Mouse (Mus musculus): ENCODE measurements around the gene Tmem170.
"Not testable (repeated sequence)": the region's sequence is repeated elsewhere in the genome, so short reads cannot be mapped to it uniquely, and the experiment has no call there.

Tmem170 gene

DNA sequence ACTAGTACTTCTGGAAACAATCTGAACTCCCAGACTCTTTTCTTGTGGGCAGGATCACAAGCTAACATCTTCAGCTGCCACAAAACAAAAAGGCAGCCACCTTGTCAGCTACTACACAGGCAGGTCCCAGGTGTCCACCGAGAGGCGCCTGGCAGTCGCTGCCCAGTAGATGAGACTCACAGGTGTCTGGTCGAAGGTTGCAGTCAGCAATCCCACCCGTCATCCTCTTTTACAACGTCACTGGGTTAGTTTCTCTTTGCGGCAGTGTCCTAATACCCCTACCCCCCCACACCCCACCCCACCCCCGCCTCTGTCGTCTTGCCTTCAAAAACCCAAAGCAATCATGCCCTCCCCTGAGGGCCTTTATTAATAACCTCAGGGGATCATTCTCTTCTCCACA lies 792 bp downstream of the Tmem170 start:
- DNase-seq (ENCODE audit: low read depth, low spot score) = no peak

DNA sequence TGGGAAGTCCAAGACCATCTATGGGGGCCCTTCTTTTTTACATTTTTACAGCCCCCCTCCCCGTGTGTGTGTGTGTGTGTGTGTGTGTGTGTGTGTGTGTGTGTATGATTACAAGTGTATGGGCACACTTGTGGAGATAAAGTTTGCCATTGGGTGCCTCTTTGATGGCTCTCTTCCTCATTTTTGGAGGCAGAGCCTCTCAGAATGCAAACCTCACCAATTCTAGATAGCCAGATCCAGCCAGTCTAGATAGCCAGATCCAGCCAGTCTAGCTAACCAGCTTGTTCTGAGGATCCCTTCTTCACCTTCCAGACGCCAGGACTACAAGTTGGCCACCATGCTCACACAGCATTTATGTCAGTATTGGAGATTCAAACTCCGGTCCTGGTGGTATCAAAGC lies 5.3 kb downstream of the Tmem170 start:
- no peak for DNase-seq (ENCODE audit: low read depth, low spot score)

DNA sequence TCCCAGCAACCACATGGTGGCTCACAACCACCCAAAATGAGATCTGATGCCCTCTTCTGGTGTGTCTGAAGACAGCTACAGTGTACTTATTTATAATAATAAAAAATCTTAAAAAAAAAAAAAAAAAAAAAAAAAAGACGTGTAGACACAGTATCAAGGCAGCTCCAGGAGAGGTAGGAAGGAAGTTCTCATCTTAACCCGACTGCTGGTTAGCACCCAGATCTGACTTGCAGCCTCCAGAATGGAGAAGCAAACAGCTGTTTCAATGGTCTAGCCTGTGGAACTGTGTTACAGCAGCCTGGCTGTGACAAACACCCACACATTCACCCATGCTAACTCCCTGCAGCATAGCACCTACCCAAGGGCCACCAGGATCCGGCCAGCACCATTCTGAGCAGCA lies 6.2 kb downstream of the Tmem170 start:
- no peak for DNase-seq (ENCODE audit: low read depth, low spot score)

DNA sequence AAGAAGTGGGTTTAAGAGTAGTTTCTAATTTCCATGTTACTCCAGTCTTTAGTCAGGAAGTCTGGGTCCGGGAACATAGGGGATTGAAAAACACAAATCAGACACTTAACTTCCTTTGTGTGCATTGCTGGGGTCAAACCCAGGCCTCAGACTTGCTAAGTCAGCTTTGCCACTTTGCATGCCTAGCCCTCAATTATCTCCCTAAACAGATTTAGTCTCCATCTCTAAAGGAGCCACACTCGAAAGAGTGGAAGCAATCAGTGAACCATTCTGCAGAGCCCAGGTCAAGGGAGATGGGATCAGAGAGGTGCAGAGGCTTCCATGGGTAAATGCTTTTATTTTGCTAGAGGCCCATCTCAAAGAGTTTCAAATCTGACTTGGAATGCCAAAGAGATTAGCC lies 7.9 kb downstream of the Tmem170 start:
- no peak for DNase-seq (ENCODE audit: low read depth, low spot score)

DNA sequence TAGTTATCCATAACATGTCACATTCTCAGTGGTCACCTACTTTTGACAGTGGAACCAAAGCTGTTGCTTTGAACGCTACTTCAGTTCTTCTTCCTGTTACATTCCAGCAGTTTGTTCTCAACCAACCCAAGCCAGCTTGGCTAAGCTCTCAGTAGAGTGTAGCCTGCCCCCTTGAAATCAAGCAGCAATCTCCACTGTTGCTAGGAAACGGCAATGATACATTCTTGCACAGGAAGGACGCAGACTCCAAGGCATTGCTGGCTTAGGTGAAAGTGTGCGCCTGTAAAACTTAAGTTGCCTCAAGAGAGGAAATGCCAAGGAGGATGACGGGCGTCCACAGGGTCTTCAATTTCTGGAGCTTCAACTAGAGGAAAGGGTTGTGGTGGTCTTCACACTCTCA lies 10.7 kb downstream of the Tmem170 start:
- DNase-seq (ENCODE audit: low read depth, low spot score) = no peak

DNA sequence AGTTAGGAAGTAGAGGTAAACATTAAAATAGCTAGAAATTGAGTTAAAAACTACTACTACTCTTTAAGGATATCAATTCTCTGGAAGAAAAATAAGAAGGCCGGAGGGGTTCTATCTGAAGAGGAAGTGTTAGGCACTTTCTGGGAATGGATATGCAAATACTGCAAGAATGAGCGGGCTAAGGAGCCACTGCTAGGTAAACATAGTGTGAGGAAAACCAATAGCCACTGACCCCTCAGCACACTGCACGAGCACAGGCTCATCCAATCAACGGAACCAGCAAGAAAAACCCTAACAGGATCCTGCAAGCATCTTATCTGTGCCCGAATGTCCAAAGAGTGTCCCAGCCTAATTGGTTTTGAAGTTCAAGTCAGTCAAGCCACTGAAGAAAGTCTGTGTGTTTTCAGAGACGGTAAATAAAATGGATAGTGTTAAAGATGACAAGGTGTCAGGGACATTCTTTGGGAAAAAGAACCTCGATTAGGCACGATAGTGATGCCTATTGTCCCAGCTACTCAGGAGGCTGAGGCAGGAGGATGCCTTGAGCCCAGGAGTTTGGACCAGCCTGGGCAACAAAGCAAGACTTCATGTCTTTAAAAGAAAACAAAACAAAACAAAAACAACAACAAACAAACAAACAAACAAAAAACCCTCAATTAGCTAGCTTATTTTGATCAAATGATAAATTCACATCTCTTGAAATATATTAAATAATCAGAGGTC lies 11.3 kb downstream of the Tmem170 start:
- DNase-seq (ENCODE audit: low read depth, low spot score) = no peak

DNA sequence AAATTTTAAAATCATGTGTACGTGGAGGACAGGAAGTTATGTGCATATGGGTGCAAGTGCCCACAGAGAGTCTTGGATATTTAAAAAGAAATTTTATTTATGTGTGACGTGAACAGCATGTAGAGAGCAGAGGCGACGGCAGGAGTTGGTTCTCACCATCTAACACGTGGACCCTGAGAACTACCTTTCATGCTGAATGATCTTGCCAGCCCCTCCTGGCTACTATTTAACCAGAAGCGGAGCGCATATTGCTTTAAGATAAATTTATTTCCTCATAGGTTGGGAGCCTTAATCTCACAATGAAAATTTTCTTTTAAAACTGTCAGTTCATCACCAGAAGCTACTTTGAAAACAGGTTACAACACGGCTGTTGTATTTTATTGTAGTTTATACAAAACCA lies 11.9 kb downstream of the Tmem170 start:
- no peak for DNase-seq (ENCODE audit: low read depth, low spot score)

DNA sequence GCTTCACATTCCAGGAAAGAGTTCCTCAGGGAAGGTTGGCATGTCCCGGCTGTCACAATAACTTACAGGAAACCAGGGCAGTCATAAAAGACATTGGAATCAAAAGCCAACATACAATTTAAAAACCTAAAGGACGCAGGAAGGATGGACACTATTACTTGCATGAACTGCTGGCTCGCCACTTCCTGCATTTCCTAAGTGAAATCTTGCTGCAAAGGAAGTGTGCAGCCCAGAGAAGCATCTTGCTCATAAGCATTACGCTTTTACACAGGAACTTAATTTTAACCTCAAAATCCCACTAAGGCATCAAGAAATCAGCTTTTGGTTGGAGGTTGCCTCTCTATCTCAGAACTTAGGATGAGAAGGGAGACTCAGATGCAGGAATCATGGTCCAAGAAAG lies 13.3 kb downstream of the Tmem170 start:
- DNase-seq (ENCODE audit: low read depth, low spot score) = no peak

DNA sequence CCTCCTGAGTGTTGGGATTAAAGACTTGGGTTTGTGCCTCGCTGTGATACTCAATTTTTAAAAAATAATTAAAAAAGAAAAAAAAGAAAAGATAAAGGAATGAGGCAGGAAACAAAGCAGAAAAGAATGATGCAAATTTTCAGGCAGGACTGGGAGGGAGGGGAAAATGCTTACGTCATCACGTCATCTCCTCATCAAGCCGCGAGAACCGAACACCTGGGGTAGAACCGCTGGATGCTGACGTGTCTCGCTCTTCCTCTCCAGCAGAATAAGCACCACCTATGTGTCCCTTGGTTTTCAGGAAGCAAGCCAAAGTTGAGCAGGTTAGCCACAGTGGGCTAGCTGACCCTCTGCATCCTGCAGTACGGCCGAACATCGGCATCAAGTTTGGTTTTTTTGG lies 20.6 kb downstream of the Tmem170 start:
- DNase-seq (ENCODE audit: low read depth, low spot score) = no peak

DNA sequence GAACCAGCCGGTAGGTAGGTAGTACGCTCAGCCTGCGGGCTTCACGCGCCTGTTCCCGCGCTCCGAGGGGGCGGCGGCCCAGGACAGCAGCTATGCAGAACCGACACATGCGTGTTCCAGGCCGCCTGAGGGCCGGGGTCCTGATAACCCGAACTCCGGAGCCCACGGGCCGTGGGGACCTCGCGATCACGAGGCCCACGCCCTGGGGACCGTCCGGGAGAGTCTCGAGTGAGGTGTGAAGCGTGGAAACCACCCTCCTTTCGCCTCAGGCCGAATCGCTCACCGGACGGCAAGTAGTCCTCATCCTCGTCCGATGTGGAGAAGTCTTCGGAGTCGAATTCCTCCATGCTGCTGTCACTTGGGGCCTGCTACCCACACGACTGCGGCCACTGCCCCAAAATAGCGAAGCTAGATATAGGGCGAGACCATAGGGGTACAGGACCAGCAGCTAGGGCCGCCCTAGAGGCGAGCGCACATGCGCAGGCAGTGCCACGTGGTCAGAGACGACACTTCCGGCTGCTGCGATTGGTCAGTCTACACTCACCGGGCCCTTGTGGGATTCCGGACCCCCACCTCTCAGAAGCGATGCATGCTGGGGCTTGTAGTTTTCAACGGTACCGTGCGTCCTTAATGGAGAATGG lies 22.6 kb downstream of the Tmem170 start, which contains the start of gene Cfdp1:
Cfdp1 (minus strand) TSS at position 431 of the 641 bp plus-strand sequence.
- peak; percentile 93 for DNase-seq (ENCODE audit: low read depth, low spot score)

DNA sequence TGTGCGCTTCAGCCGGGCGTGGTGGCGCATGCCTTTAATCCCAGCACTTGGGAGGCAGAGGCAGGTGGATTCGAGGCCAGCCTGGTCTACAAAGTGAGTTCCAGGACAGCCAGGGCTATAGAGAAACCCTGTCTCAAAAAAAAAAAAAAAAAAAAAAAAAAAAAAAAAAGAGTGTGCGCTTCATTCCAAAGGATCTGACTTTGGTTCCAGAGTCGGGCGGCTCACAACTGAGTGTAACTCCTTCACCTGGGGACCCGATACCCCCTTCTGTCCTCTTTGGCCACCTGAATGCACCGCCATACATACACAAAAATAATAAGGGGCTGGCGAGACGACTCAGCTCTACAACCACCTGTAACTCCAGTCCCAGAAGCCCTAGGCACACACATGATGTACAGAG lies 23.3 kb downstream of the Tmem170 start:
- DNase-seq (ENCODE audit: low read depth, low spot score) = not testable (repeated sequence)

DNA sequence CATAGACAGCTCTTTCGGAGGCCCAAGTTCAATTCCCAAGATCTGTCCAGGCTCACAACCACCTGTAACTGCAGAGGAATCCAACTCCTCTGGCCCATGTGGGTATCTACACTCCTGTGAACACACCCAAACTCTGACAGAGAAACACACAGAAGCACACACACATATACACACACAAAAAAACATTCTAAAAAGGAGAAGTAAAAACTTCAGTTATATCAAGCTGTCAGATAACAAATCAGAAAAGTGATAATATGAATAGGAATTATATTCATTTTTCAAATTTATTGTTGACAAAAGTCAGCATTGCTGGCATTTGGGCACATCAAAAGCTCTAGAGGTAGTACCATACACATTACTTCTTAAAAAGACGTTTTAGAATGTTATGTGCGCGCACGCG lies 29.8 kb downstream of the Tmem170 start:
- no peak for DNase-seq (ENCODE audit: low read depth, low spot score)

DNA sequence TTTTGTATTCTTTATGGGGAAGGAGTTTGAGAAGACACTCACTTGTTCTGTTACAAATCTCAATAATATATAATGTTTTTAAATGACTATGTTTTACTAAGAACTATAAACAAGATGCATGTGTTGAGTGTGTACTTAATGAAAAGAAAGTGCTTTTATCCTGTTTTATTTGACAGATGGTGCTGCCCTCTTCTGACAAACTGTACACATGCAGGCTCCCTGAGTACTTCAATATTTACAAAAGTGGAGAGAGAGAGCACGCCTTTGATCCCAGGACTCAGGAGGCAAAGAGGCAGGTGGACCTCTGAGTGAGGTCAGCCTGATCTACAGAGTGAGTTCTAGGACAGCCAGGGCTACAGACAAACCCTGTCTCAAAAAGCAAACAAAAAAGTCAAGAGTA lies 41.0 kb downstream of the Tmem170 start:
- DNase-seq (ENCODE audit: low read depth, low spot score) = no peak

DNA sequence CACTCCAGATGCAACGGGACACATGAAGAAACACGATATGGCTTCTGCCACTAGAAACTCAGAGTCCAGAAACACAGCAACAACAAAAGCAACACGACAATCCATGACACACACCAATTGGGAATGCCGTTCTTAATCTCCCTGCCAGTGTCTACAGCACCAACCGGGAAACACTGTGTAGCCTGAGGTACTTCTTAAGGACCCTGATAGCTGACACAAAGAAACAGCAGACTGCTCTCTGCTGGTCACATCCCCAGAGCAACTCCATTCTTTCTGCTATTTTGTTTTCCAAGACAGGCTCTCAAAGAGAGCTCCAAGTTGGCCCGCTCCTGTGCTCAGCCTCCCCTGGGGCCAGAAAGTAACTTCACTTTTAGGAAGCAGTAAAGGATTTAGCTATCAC lies 42.5 kb downstream of the Tmem170 start:
- no peak for DNase-seq (ENCODE audit: low read depth, low spot score)

DNA sequence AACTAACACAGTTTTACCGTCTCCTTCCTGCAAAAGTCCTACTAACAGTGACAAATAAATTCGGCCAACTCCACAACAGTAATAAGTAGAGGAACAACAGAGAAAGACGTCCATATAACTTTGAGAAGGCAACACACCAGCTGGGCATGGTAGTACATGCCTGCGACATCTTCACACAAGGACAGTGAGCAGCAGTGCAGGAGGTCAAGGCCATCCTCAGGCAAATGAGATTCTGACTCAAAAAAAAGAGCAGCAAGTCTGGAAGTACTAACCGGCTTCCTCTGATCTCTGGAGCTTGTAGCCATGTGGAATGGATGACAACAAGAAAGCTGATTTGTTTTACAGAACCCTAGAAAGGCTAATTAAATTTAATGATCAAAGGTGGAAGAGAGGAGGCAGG lies 43.6 kb downstream of the Tmem170 start:
- no peak for DNase-seq (ENCODE audit: low read depth, low spot score)

DNA sequence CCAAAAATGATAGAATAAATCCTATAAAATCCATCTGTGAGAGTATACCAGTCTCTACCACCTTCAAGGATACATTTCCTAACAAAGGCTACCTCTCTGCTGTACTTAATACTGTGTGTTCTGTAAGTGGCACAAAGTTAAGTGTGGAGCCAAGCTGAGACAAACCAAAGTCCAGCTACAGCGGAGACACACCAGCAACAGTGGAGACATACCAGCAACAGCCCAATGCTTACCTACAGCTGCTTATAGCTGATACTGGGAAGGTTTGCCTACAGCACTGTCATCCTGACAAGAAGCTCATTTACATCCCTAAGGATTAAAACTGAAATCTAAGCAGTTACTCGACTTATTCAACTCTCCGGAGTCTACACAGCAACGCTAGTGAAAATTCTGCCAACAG lies 44.6 kb downstream of the Tmem170 start:
- no peak for DNase-seq (ENCODE audit: low read depth, low spot score)

DNA sequence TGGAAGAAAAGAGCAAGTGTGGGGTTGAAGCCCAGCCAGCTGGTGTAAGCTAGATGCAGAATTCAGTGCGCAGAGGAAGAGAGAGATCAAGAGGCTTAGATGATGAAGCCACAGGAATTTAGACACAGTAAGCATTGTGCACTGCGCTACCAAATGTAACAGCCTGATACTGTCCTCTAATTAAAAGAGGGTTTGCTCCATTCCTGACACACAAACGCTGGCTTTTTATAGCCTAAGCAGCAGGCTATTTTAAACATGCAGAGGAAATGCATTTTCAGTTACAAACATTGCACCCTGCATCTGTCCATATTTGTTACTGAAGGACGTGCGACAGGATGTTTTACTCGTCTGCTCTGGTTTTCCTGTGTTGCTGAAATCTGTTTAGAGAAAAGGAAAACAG lies 48.0 kb downstream of the Tmem170 start:
- DNase-seq (ENCODE audit: low read depth, low spot score) = peak; percentile 35

DNA sequence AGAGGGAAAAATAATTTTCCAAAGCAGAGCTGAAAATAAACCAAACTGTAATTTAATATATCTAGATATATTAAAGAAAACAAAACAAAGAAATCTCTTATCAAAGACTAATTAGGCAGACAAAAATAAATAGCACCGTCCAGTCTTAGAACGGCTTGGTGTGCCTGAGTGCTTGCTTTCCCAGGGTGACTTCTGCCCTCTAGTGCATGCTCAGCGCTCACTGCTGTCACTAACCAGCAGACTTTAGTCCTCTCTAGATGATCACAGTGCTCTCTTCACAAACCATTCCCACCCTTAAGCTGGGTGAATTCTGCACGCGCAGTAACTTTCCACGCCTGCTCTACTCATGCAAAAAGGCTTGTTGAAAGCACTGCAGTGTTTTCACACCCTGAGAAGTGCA lies 51.3 kb downstream of the Tmem170 start:
- no peak for DNase-seq (ENCODE audit: low read depth, low spot score)

DNA sequence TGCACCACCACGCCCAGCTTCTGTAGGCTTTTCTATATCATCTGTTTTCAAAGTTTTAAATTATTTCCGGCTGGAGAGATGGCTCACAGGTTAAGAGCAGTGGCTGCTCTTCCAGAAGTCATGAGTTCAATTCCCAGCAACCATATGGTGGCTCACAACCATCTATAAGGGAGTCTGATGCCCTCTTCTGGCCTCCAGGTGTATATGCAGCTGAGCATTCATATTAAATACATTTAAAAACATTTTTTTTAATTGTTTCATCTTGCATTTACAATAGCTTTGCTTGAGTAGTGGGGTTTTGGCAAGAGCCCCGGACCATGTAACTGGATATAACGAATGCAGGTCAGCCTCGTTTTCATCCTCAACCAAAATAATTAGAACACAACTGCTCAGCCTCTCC lies 52.2 kb downstream of the Tmem170 start:
- DNase-seq (ENCODE audit: low read depth, low spot score) = no peak

DNA sequence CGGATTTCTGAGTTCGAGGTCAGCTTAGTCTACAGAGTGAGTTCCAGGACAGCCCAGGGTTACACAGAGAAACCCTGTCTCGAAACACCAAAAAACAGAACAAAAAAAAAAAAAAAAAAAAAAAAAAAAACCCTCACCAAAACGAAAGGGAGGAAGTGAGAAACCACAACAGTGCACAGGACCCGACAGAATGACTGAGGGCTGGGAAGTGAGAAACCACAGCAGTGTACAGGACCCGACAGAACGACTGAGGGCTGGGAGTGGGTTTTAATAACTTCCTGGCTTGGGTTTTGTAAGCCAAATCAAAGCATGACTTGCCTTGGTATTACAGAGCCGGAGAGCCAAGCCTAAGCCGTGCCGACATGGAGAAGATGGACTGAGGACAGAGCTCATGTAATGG lies 55.4 kb downstream of the Tmem170 start:
- no peak for DNase-seq (ENCODE audit: low read depth, low spot score)

DNA sequence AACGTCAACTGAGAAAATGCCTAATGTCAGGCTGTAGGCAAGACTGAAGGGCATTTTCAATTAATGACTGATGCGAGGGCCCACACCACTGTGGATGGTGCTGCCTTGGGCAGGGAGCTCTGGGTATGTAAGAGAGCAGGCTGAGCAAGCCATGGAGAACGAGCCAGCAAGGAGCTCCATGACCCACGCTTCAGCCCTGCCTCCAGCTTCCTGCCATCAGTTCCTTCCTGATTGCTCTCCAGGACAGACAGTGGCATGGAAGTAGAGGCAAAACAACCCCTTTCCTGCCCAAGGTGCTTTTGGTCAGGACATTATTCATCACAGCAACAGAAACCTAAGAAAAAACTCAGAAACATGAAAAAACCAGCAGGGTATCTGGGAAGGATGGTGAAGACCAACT lies 55.9 kb downstream of the Tmem170 start:
- DNase-seq (ENCODE audit: low read depth, low spot score) = no peak

DNA sequence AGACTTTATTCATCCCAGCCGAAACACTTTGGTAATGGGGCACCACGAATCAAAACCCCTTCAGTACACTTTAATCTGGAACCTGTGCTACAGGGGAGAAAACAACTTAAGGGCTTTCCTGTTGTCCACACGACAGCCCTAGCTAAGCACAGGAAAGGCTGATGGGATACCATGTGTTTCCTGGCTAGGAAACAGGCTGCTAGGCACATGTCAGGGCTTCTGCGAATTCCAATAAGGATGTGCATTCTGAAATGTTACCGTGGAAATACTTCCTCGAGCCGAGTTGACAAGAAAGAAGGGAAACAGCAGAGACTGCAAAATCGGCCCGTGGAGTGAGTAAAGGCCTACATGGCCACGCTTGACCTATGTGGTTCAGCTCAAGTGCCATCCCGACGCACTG lies 56.5 kb downstream of the Tmem170 start:
- no peak for DNase-seq (ENCODE audit: low read depth, low spot score)

DNA sequence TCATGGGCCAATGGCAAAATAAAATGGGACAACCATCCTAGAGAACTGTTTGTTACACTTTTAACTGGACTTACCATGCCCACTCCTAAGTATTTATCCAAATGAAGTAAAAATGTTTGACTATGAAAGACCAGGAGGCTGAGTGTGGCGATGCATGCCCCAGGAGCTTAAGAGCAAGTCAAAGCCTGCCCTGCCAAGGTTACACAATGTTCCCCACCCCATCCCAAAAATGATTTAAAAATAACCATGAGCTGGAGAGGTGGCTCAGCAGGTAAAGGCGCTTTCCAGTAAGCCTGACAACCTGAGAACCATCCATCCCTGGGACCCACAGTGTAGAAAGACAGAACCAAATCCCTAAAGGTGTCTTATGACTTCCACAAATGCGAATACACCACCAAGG lies 58.0 kb downstream of the Tmem170 start:
- DNase-seq (ENCODE audit: low read depth, low spot score) = no peak

DNA sequence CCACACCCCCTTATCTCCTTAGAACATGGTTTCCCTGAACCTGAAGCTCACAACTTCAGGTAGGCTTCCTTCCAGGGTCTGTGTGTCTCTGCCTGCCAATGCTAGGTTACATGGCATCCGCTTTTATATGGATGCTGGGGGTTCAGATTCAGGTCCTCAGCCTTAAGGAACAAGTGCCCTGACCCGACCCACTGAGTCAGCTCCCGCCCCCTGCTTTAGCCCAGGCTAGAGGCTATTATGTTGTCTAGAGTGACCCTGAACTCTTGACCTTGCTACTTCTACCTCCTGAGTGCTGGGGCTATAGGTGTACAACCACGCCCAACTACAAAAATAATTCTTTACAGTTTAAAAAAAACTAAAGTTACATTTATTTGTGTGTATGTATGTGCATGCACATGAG lies 61.5 kb downstream of the Tmem170 start:
- no peak for DNase-seq (ENCODE audit: low read depth, low spot score)

All from telencephalon, adult 2 months (tissue).